ENCODE assay signal across 8 mouse cellular contexts in the genomic region with DNA sequence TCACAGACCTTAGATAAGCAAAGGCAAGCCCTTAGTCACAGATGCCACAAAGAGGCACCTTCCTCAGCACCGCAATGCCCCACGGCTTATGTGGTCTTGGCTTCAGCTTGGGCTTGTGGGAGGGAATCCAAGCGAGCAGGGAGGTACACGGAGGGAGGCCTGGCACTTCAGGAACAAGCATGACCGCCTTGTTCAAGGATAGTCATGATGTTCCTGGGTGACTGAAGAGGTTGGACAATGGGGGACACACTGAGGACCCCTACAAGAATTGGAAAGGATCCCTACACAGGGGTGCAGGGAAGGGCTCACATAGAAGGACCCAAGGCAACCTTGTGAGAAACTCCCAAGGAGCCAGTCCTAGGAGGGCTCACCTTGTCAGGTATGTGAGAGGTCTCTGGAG. TPM values are rescaled to one million over a fixed set of nuclear protein-coding genes. Genes with fewer than 3 reads are reported as not detected.
DNase-seq lines count a peak whose midpoint lies in the region; ATAC-seq and TF ChIP-seq lines count a peak whose summit lies in the region.
"Had no signal": no experiment of that assay in that cellular context is flagged by ENCODE, and none has a peak within 500 bp of the region (broad histone marks: within the 10 kb centered on the region; RNA-seq: fewer than 3 reads in every experiment).

No protein-coding gene starts in this region.

- H3K9me3 ChIP-seq in embryonic facial prominence, embryonic 15.5 days (replicated peaks): no peaks in the 10 kb centered on the region
- no peaks in the 10 kb centered on the region for H3K9me3 ChIP-seq in intestine, embryonic 14.5 days (ENCODE audit: control insufficient read depth, low read length)
- H3K9me3 ChIP-seq in neural tube, embryonic 12.5 days: no peaks in the 10 kb centered on the region

- H3K27ac ChIP-seq in layer of hippocampus, adult 2 months: peak overlapping the region; percentile 94; the same call in 1 of the 2 replicates
- H3K27ac ChIP-seq in embryonic facial prominence, embryonic 15.5 days (replicated peaks): no peak overlapping the region
- no peak overlapping the region for H3K27ac ChIP-seq in intestine, embryonic 14.5 days (ENCODE audit: low read depth)
- H3K27ac ChIP-seq in neural tube, embryonic 12.5 days: no peak overlapping the region

- no peak for TF ChIP-seq CTCF in layer of hippocampus, adult 2 months (conservative IDR thresholded peaks at IDR 0.05)

- no peak; the same call in 1 of the 2 replicates for ATAC-seq in embryonic facial prominence, embryonic 15.5 days (ENCODE audit: insufficient number of reproducible peaks, low FRiP score, low TSS enrichment, low read depth)
- no peak for ATAC-seq in intestine, embryonic 14.5 days (replicated peaks; ENCODE audit: low FRiP score, low TSS enrichment, low read depth)
- ATAC-seq in neural tube, embryonic 12.5 days (ENCODE audit: low FRiP score, low read depth): peak; percentile 22; the same call in 1 of the 2 replicates

- WGBS in embryonic facial prominence, embryonic 15.5 days: 89% methylated on average over 5 of the region's 5 CpGs
- WGBS in intestine, embryonic 14.5 days: 84% methylated on average over 5 of the region's 5 CpGs
- 88% methylated on average over 5 of the region's 5 CpGs for WGBS in neural tube, embryonic 12.5 days

- H3K36me3 ChIP-seq in embryonic facial prominence, embryonic 15.5 days: no peaks in the 10 kb centered on the region
- no peaks in the 10 kb centered on the region for H3K36me3 ChIP-seq in intestine, embryonic 14.5 days (ENCODE audit: control insufficient read depth, insufficient read depth, low read length)
- H3K36me3 ChIP-seq in neural tube, embryonic 12.5 days: no peaks in the 10 kb centered on the region

- H3K9ac ChIP-seq in embryonic facial prominence, embryonic 15.5 days: no peak overlapping the region
- H3K9ac ChIP-seq in intestine, embryonic 14.5 days (ENCODE audit: low read length): no peak overlapping the region; the same call in 1 of the 2 replicates
- H3K9ac ChIP-seq in neural tube, embryonic 12.5 days: peak overlapping the region; percentile 97

- peak overlapping the region; percentile 87 for H3K4me2 ChIP-seq in embryonic facial prominence, embryonic 15.5 days (replicated peaks)
- H3K4me2 ChIP-seq in intestine, embryonic 14.5 days (ENCODE audit: low read length): peak overlapping the region; percentile 84
- H3K4me2 ChIP-seq in neural tube, embryonic 12.5 days (replicated peaks): peak overlapping the region; percentile 82

- no peak for DNase-seq in layer of hippocampus, adult 2 months (ENCODE audit: low spot score in 2 of 2)
- DNase-seq in layer of hippocampus, adult 8-10 months (ENCODE audit: low spot score in 2 of 2): no peak
- DNase-seq in intestine, embryonic 14.5 days (ENCODE audit: low spot score): no peak
- no peak for DNase-seq in adrenal gland, adult 8-10 months
- DNase-seq in gastrocnemius, adult 18-20 months (ENCODE audit: low spot score): no peak

- H3K4me3 ChIP-seq in layer of hippocampus, adult 2 months: peak overlapping the region; percentile 84
- peak overlapping the region; percentile 98 for H3K4me3 ChIP-seq in embryonic facial prominence, embryonic 15.5 days (replicated peaks)
- H3K4me3 ChIP-seq in intestine, embryonic 14.5 days (ENCODE audit: low read depth, low read length): no peak overlapping the region
- H3K4me3 ChIP-seq in neural tube, embryonic 12.5 days: peak overlapping the region; percentile 98

- peaks cover 36% of the 10 kb centered on the region for H3K4me1 ChIP-seq in embryonic facial prominence, embryonic 15.5 days
- peaks cover 26% of the 10 kb centered on the region for H3K4me1 ChIP-seq in intestine, embryonic 14.5 days (replicated peaks; ENCODE audit: control insufficient read depth, insufficient read depth, low read length)
- peaks cover 36% of the 10 kb centered on the region for H3K4me1 ChIP-seq in neural tube, embryonic 12.5 days

- no peaks in the 10 kb centered on the region for H3K27me3 ChIP-seq in embryonic facial prominence, embryonic 15.5 days
- no peaks in the 10 kb centered on the region for H3K27me3 ChIP-seq in intestine, embryonic 14.5 days (replicated peaks; ENCODE audit: control insufficient read depth, insufficient read depth, low read length)
- no peaks in the 10 kb centered on the region for H3K27me3 ChIP-seq in neural tube, embryonic 12.5 days (replicated peaks)

RNA-seq across cellular contexts. Expression of gene Mta1, which starts 1.0 kb away (rescaled TPM):
- 10 to 100 TPM; 76.0 to 76.9 TPM for total RNA-seq in layer of hippocampus, adult 2 months (2021)
- 10 to 100 TPM; 70.5 to 74.8 (median 72.0) TPM for total RNA-seq in layer of hippocampus, adult 8-10 months (2022)
- 14.7 and 15.6 TPM in 2 replicates for polyA plus RNA-seq in embryonic facial prominence, embryonic 15.5 days (2015; fragmentation: Nextera tagmentation; extraction: Ambion mirVana)
- polyA plus RNA-seq in intestine, embryonic 14.5 days (2014; fragmentation: Nextera tagmentation; extraction: Ambion mirVana): 17.6 and 21.3 TPM in 2 replicates
- 15.8 and 19.6 TPM in 2 replicates for polyA plus RNA-seq in neural tube, embryonic 12.5 days (2016; fragmentation: Nextera tagmentation; extraction: Ambion mirVana)
- total RNA-seq in adrenal gland, adult 8-10 months (2022): 10 to 100 TPM; 81.8 to 92.8 (median 86.8) TPM
- 10 to 100 TPM; 38.0 to 41.7 TPM for total RNA-seq in gastrocnemius, adult 18-20 months (2021)

RNA-seq across cellular contexts. Expression of gene Tex22, which starts 22.7 kb away (rescaled TPM):
- total RNA-seq in layer of hippocampus, adult 2 months (2021): 1 to 10 TPM in 1 of 2 experiments, under 1 TPM in 1; 0.81 to 2.1 TPM
- total RNA-seq in layer of hippocampus, adult 8-10 months (2022): under 1 TPM; 0.34 to 0.87 (median 0.60) TPM
- 0.20 TPM in 1 of 2 replicates, not detected in the other for polyA plus RNA-seq in embryonic facial prominence, embryonic 15.5 days (2015; fragmentation: Nextera tagmentation; extraction: Ambion mirVana)
- polyA plus RNA-seq in intestine, embryonic 14.5 days (2014; fragmentation: Nextera tagmentation; extraction: Ambion mirVana): not detected in 2 replicates
- polyA plus RNA-seq in neural tube, embryonic 12.5 days (2016; fragmentation: Nextera tagmentation; extraction: Ambion mirVana): 0.24 TPM in 1 of 2 replicates, not detected in the other
- total RNA-seq in adrenal gland, adult 8-10 months (2022): under 1 TPM in 3 of 4 experiments, not detected in 1; 0.38 to 0.65 (median 0.62) TPM
- under 1 TPM in 1 of 2 experiments, not detected in 1; 0.27 TPM for total RNA-seq in gastrocnemius, adult 18-20 months (2021)
- polyA plus RNA-seq: liver, embryonic 16.5 days had no signal

RNA-seq across cellular contexts. Expression of gene Crip2, which starts 43.0 kb away (rescaled TPM):
- 10 to 100 TPM; 90.3 to 99.5 TPM for total RNA-seq in layer of hippocampus, adult 2 months (2021)
- total RNA-seq in layer of hippocampus, adult 8-10 months (2022): 10 to 100 TPM; 75.5 to 95.0 (median 89.1) TPM
- polyA plus RNA-seq in embryonic facial prominence, embryonic 15.5 days (2015; fragmentation: Nextera tagmentation; extraction: Ambion mirVana): 150 and 162 TPM in 2 replicates
- polyA plus RNA-seq in intestine, embryonic 14.5 days (2014; fragmentation: Nextera tagmentation; extraction: Ambion mirVana): 124 and 129 TPM in 2 replicates
- polyA plus RNA-seq in neural tube, embryonic 12.5 days (2016; fragmentation: Nextera tagmentation; extraction: Ambion mirVana): 267 TPM in 2 replicates
- 10 to 100 TPM; 46.7 to 65.5 (median 58.4) TPM for total RNA-seq in adrenal gland, adult 8-10 months (2022)
- total RNA-seq in gastrocnemius, adult 18-20 months (2021): 10 to 100 TPM; 28.2 to 43.8 TPM

RNA-seq across cellular contexts. Expression of gene Crip1, which starts 49.1 kb away (rescaled TPM):
- total RNA-seq in layer of hippocampus, adult 2 months (2021): 10 to 100 TPM; 11.9 to 12.9 TPM
- total RNA-seq in layer of hippocampus, adult 8-10 months (2022): 10 to 100 TPM; 10.9 to 27.6 (median 18.7) TPM
- 436 and 462 TPM in 2 replicates for polyA plus RNA-seq in embryonic facial prominence, embryonic 15.5 days (2015; fragmentation: Nextera tagmentation; extraction: Ambion mirVana)
- 266 and 312 TPM in 2 replicates for polyA plus RNA-seq in intestine, embryonic 14.5 days (2014; fragmentation: Nextera tagmentation; extraction: Ambion mirVana)
- 59.9 and 65.8 TPM in 2 replicates for polyA plus RNA-seq in neural tube, embryonic 12.5 days (2016; fragmentation: Nextera tagmentation; extraction: Ambion mirVana)
- total RNA-seq in adrenal gland, adult 8-10 months (2022): 10 to 100 TPM; 55.3 to 90.7 (median 59.7) TPM
- 100 to 1,000 TPM in 1 of 2 experiments, 10 to 100 TPM in 1; 65.3 to 100 TPM for total RNA-seq in gastrocnemius, adult 18-20 months (2021)

RNA-seq across cellular contexts. Expression of gene Tedc1, which starts 59.2 kb away (rescaled TPM):
- 1 to 10 TPM; 1.3 to 1.4 TPM for total RNA-seq in layer of hippocampus, adult 2 months (2021)
- total RNA-seq in layer of hippocampus, adult 8-10 months (2022): 1 to 10 TPM; 1.2 to 2.2 (median 1.4) TPM
- 29.6 and 36.8 TPM in 2 replicates for polyA plus RNA-seq in embryonic facial prominence, embryonic 15.5 days (2015; fragmentation: Nextera tagmentation; extraction: Ambion mirVana)
- 24.2 and 27.9 TPM in 2 replicates for polyA plus RNA-seq in intestine, embryonic 14.5 days (2014; fragmentation: Nextera tagmentation; extraction: Ambion mirVana)
- polyA plus RNA-seq in neural tube, embryonic 12.5 days (2016; fragmentation: Nextera tagmentation; extraction: Ambion mirVana): 32.3 and 32.9 TPM in 2 replicates
- total RNA-seq in adrenal gland, adult 8-10 months (2022): 1 to 10 TPM in 3 of 4 experiments, under 1 TPM in 1; 0.87 to 1.8 (median 1.5) TPM
- total RNA-seq in gastrocnemius, adult 18-20 months (2021): not detected
